Mouse (Mus musculus) heart, postnatal 0 days (tissue): ENCODE data around the gene Lrrc47.

Source experiments
- CTCF ChIP-seq: IDR thresholded peaks from 2 replicates; pipeline ENCODE4 v1.5.1; 2016; ENCODE audit warnings: antibody characterized with exemption, control low read depth, low read depth
- EP300 ChIP-seq: IDR thresholded peaks from 2 replicates; pipeline ENCODE4 v1.6.1; 2016; ENCODE audit warnings: antibody characterized with exemption, low read depth

DNA sequence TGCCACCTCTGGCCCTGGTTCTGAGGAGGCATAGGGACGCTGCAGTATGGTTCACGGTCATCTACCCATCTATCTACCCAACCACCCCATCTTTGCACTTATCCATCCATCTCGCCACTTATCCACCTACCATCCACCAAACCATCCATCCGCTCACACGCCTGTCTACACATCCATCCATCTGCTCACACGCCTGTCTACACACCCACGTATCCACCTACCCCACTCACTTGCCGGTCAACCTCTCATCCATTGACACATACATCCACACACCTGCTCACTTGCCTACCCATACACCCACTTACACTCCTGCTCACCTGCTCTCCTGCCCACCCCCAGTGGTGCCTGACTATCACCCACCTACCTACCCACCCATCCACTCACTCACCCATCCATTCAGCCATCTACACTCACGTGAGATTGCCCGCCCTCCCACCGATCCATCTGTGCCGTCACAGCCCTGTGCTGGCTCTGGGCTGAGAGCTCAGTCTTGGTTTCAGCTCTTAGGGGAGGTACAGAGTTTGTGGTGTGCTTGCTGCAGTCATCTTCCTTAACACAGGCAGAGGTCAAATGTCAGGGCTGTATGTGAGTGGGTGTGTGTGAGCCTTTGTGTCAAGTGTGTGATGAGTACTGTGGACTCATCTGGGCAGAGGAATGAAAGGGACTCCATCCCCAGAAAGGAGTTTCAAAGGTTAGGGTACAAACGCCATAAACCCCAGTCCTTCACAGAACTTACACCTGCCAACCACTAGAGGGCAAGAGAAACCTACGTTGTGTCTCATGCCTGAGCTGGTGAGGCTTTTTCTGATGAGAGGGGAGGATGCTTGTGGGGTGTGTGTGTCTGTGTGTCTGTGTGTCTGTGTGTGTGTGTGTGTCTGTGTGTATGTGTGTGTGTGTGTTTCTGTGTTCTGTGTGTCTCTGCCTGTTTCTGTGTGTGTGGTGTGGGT, 53.6 kb downstream of the Lrrc47 start:
- TF ChIP-seq CTCF (peak; percentile 95), EP300 (no peak)
